Mouse (Mus musculus) heart, postnatal 0 days (tissue): ENCODE measurements around the gene Cracr2a.
A peak's percentile ranks its signal among the peaks of the same experiment; 100 is the strongest.

Experiments used
- CTCF ChIP-seq: IDR thresholded peaks from 2 replicates; pipeline ENCODE4 v1.5.1; 2016; ENCODE audit warnings: antibody characterized with exemption, control low read depth, low read depth
- EP300 ChIP-seq: IDR thresholded peaks from 2 replicates; pipeline ENCODE4 v1.6.1; 2016; ENCODE audit warnings: antibody characterized with exemption, low read depth

GRCm38 (mm10) chr6:127524442-127524841 lies 36.7 kb upstream of the Cracr2a start:
- no peak for TF ChIP-seq EP300
- TF ChIP-seq CTCF: peak; percentile 76
